Mouse (Mus musculus) lung, adult 18-20 months (tissue): ENCODE measurements around the gene Cdca3.

Source experiments
- DNase-seq, 2 experiments: peaks; one replicate each; pipeline ENCODE4 v3.0.0; 2022; ENCODE audit warnings: mixed read lengths in 2 of 2

Gene Cdca3

GRCm38 (mm10) chr6:124879390-124879789 lies 50.0 kb downstream of the Cdca3 start:
- no peak for DNase-seq

- DNase-seq, result no peak
These were observed 52.5 kb downstream of the Cdca3 start for GRCm38 (mm10) chr6:124881821-124882220.
